Mouse (Mus musculus) urinary bladder, adult 2 months (tissue): Measurements from ENCODE around the gene Mocs1. TPM values are rescaled to one million over a fixed set of nuclear protein-coding genes. Genes with fewer than 3 reads are reported as not detected.

Source experiments
- DNase-seq: peaks from one replicate; pipeline ENCODE4 v3.0.0; 2022; ENCODE audit warnings: low spot score
- polyA plus RNA-seq: library from polyadenylated mRNA; depleted of rRNA; stranded (reverse); fragments of >200 nt; gene quantifications from 2 replicates; pipeline ENCODE4 v1.2.3, GENCODE M21; 2012; rRNA removed

The Mocs1 gene
- polyA plus RNA-seq, 1 experiment = 33.1 TPM

GRCm38 (mm10) chr17:49484435-49484834 lies 56.3 kb downstream of the Mocs1 start:
- DNase-seq = no peak

GRCm38 (mm10) chr17:49489098-49489497 lies 60.9 kb downstream of the Mocs1 start:
- DNase-seq = no peak

- DNase-seq = no peak
Measured at GRCm38 (mm10) chr17:49493276-49493675, 65.1 kb downstream of the Mocs1 start.

GRCm38 (mm10) chr17:49498169-49498568 lies 70.0 kb downstream of the Mocs1 start:
- no peak for DNase-seq

GRCm38 (mm10) chr17:49499635-49500034 lies 71.5 kb downstream of the Mocs1 start:
- DNase-seq = no peak

DNA sequence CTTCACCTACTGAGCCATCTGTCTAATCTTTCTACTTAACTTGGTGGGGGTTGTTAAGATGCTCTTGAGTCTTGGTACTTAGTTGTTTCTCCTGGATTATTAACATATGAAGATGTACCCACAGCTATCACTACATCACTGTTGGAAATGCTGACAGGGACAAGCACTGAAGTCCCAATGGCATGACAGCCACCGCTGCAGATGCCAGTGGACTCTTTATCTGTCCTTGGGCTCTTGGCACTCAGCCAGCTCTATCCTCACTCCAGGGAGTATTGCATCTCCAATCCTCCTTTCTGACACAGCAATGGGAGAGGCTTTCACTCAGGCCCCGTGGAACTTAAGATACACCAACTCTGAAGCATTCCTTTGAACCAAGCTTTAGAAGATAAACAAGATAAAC lies 72.1 kb downstream of the Mocs1 start:
- no peak for DNase-seq

DNA sequence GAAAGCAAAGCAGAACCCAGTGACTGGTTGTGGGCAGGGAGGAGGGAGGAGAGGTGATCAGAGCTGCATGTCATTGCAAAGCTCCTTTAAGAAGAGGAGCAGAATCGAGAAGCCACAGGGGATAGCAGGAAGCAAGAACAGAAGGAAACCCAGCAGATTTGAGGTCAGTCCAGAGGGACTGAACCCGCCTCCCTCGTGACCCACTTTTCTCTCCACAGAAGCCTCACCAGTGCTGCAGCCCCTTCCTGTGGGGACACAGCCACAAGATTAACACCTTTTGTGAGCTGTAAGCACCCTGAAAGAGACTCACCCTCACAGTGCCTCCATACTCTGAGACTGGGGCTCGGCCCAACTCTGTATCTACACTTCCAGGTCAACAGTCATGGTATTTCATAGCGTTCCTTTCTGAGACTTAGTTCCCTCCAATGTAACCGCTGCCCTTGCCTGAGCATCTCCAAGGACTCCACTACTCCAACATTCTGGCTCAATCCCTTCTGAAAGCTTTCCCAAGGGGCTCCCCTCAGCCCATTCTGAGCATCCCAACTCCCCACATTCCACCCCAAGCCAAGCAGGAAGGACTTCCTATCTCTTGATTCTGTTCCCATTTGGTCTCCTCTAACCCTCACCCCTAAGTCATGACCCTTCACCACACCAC lies 75.2 kb downstream of the Mocs1 start:
- no peak for DNase-seq

Other genes with a start within 250 kb of the Mocs1 start
- gene Daam2, start 136.0 kb downstream of the Mocs1 start, polyA plus RNA-seq = 6.5 and 9.2 TPM in 2 replicates
- gene Kif6, start 186.8 kb downstream of the Mocs1 start, polyA plus RNA-seq = 0.97 and 1.1 TPM in 2 replicates